Mouse (Mus musculus): Measurements from ENCODE around the gene Gm28230.

Gene Gm28230

GRCm38 (mm10) chr2:74763976-74764375 lies 37.4 kb downstream of the Gm28230 start:
- no peak for DNase-seq (ENCODE audit: low spot score)

GRCm38 (mm10) chr2:74774359-74774758 lies 47.8 kb downstream of the Gm28230 start:
- no peak for DNase-seq (ENCODE audit: low spot score)

- no peak for DNase-seq (ENCODE audit: low spot score)
Observed at GRCm38 (mm10) chr2:74777536-74778275, 51.2 kb downstream of the Gm28230 start.

GRCm38 (mm10) chr2:74781386-74781785 lies 54.9 kb downstream of the Gm28230 start:
- DNase-seq (ENCODE audit: low spot score): no peak

GRCm38 (mm10) chr2:74795531-74795930 lies 69.0 kb downstream of the Gm28230 start:
- DNase-seq (ENCODE audit: low spot score): no peak
